Mouse (Mus musculus): ENCODE data around the gene Gpatch8.
A peak's percentile ranks its signal among the peaks of the same experiment; 100 is the strongest.
"Not testable (repeated sequence)": the region's sequence is repeated elsewhere in the genome, so short reads cannot be mapped to it uniquely, and the experiment has no call there.

Gene Gpatch8

GRCm38 (mm10) chr11:102572866-102573663 is 16.9 kb upstream of the Gpatch8 start:
- peak; percentile 80 to 90 for DNase-seq (ENCODE audit: low spot score in 2 of 2)

GRCm38 (mm10) chr11:102568756-102569377 is 12.7 kb upstream of the Gpatch8 start:
- DNase-seq (ENCODE audit: low spot score in 2 of 2) = no peak

- peak in 1 of 2 experiments; percentile 36 for DNase-seq (ENCODE audit: low spot score in 2 of 2)
Observed at GRCm38 (mm10) chr11:102568191-102568590, 12.0 kb upstream of the Gpatch8 start.

- no peak for DNase-seq (ENCODE audit: low spot score in 2 of 2)
Observed at GRCm38 (mm10) chr11:102567723-102568122, 11.5 kb upstream of the Gpatch8 start.

DNA sequence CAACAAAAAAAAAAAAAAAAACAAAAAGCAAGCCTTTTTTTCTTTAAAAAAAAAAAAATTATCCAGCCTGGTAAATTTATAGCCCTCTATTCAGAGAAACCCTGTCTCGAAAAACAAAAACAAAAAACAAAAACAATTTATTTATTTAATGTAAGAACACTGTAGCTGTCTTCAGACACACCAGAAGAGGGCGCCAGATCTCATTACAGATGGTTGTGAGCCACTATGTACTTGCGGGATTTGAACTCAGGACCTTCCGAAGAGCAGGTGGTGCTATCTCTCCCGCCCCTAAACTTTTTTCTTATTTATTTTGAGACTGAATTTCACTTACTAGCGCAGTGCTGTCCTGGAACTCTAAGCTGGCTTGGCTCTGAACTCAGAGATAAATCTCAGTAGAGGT is 11.0 kb upstream of the Gpatch8 start:
- DNase-seq (ENCODE audit: low spot score in 2 of 2) = no peak

DNA sequence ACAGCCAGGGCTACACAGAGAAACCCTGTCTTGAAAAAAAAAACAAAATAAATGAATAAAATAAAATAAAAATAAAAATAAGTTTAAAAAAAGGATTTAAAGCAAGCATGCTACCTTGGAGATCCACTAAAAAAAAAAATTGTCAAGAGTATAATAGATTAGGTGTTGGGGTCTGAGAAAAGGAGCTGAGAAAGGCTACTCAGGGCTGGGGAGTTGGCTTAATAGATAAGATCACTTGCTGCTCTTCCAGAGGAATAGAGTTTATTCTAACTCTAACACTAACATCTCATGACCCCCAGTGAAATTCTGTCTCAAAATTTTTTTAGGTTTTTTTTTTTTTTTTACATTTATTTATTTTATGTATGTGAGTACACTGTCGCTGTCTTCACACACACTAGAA is 10.1 kb upstream of the Gpatch8 start:
- no peak for DNase-seq (ENCODE audit: low spot score in 2 of 2)

- DNase-seq (ENCODE audit: low spot score in 2 of 2) = no peak
Observed at GRCm38 (mm10) chr11:102565741-102566140, 9.5 kb upstream of the Gpatch8 start.

DNA sequence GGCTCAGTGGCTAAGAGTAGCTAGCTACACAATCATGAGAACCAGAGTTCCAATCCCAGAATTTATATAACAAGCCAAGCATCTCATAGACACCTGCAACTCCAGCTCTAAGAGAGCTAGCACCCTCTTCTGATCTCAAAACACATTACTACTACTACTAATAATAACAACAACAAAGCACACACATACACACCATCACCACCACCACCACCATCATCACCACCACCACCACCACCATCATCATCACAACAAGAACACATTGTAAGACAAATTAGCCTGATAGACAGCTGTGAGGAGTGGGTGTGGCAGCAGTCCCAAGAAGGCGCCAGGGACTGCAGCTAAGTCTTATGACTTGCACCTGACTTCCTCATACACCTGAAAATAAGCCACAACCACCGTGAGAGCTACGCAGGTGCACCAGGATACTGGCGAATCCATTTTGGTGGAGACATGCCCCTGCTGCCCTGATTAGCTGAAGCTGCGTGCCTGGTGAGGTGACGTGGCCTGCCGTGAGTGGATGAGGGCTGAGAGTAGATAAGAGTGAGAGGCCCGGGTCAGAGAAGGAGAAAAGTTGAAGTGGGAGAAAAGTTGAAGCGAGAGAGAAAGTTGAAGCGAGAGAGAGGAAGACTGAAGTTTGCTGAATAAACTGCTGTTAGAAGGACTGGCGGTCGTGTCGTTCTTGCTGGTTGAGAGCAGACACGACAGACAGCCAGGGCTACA is 8.9 kb upstream of the Gpatch8 start:
- DNase-seq (ENCODE audit: low spot score in 2 of 2) = not testable (repeated sequence)

- DNase-seq (ENCODE audit: low spot score in 2 of 2) = no peak
Observed at GRCm38 (mm10) chr11:102558704-102559103, 2.5 kb upstream of the Gpatch8 start.

- DNase-seq (ENCODE audit: low spot score in 2 of 2) = no peak
Observed at GRCm38 (mm10) chr11:102557386-102557785, 1.2 kb upstream of the Gpatch8 start.

DNA sequence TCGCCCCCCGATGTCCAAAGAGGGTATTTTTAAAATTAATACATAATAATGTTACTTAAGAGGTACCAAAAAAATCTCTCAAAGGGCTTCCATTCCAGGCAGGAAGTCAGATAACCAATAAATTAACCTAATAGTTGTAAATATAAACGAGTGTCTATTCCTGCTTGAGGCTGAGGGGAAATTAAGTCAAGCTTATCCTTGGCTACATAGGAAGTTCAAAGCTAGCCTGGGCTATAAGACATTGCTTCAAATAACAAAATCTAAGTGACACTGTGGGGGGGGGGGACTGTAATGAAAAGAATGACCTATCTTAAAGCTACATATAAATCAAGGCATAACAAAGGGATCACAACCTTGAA is 503 bp upstream of the Gpatch8 start:
- DNase-seq (ENCODE audit: low spot score in 2 of 2) = no peak

DNA sequence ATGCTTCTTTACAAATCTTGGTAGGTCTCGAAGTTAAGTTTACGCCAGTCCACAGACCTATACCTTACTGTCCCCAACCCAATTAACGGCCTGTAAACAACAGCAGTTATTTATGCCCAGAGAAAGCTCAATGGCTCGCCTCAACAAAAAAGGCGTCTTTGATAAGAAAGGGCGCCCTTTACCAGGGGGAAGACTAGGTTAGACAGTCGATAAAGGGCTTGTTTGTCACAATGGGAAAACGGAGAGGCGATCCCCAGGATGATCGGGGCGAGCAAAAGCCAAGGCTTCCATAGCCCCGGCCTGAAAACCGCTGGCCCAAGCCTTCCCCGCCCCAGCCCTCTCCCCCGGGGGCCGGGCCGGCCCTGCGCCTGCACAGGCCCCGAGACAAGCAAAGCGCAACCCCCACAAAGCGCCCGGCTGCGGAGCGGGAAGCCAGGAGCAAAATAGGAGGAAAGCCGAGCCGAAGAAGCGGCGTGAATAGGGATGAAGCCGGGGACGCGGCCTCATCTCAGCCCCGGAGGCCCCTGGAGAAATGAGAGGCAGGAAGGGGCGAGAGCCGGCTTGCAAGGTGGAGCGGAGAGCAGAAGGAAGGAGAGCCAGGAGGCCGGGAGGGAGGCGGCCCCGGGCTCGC is 677 bp downstream of the Gpatch8 start:
- no peak for DNase-seq (ENCODE audit: low spot score in 2 of 2)

DNA sequence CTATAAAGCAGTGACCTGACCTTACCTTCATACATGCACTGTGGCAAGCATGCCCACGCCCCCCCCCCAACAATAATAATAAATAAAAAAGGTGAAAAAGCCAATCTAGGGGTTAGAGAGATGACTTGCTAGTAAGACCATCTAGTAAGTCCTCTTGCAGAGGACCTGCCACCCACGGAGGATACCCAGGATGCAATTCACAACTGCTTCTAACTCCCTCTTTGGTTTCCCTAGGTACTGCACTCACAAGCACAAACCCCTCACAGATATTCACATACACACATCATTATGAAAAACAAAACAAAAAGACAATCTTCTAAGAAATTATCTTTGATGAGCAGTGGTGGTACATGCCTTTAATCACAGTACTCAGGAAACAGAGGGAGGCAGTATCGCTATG is 4.1 kb downstream of the Gpatch8 start:
- DNase-seq (ENCODE audit: low spot score in 2 of 2) = no peak

- no peak for DNase-seq (ENCODE audit: low spot score in 2 of 2)
Observed at GRCm38 (mm10) chr11:102551176-102551575, 5.0 kb downstream of the Gpatch8 start.

DNA sequence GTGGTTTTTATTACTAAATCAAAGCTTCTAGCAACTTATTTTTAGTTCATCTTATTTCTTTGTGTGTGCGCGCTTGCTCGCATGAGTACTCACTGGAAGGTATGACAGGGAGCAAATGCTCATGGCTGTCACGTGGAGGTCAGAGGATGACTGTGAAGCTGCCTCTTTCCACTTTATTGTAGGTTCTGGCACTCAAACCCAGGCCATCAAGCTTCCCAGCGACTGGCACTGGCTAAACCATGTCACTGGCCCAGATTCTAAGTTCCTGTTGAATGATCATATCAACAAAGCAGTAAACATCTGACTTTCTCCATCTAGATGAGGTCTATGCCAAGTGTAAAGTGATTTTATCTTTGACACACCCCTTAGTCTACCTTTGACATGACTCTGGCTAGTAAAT is 14.7 kb downstream of the Gpatch8 start:
- no peak for DNase-seq (ENCODE audit: low spot score in 2 of 2)

DNA sequence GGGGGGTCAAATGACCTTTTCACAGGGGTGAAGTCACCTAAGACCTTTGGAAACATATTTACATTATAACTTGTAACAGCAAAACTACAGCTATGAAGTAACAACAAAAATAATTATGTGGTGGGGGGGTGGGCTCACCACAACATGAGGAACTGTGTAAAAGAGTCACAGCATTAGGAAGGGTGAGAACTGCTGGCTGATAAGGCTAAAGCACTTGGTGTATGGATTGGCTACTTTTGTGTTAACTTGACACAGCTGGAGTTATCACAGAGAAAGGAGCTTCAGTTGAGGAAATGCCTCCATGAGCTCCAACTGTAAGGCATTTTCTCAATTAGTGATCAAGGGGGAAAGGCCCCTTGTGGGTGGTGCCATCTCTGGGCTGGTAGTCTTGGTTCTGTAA is 15.9 kb downstream of the Gpatch8 start:
- not testable (repeated sequence) for DNase-seq (ENCODE audit: low spot score in 2 of 2)

DNA sequence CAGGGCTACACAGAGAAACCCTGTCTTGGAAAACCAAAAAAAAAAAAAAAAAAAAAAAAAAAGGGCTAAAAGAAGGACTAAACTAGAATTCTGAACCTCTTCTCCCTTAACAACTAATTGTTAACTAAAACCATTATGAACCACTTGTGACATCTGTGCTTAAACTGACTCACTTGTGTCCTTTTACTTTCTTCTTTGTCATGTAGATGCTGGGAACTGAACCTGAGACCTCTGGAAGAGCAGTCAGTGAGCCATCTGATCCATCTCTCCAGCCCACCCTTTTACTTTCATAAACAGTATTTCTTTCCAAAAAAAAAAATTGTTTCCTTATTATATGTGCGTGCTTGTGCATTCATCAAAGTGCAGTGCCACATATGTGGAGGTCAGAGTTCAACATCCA is 16.5 kb downstream of the Gpatch8 start:
- no peak for DNase-seq (ENCODE audit: low spot score in 2 of 2)

- no peak for DNase-seq (ENCODE audit: low spot score in 2 of 2)
Observed at GRCm38 (mm10) chr11:102536210-102536609, 20.0 kb downstream of the Gpatch8 start.

DNA sequence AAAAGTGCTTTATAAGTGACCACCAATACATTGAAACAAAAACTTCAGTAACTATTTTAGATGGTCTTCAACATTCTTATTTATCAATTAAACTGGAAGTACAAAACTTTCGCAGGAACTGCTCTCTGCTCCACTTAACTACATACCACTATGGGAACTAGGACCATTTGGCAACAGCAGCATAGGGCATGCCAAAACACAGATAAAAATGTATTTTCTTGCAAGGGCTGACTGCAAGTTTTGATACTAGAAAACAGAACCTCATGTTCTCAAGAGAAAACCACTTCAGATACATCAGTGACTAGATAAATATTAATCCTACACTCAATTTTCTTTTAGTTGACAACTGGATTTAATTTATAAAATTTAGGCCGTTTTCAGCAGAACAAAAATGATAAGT is 22.1 kb downstream of the Gpatch8 start:
- no peak for DNase-seq (ENCODE audit: low spot score in 2 of 2)

DNA sequence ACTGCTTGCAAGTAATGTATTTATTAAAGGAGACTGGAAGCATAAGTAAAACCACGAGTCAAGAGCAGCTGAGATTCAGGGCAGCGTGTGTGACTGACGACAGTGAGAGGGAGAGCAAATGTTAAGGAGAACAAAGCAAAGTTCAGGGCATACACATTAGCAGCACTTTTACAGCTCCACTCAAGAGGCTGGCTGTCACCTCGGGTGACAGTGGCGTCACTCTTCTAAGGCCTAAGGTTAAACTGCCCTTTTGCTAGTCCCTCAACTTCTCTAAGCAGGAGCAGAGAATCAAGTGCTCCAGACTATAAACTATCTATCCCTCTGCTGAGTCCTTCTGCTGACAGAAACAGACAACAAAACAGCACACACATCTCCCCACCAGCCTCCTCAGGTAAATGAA is 24.8 kb downstream of the Gpatch8 start:
- no peak for DNase-seq (ENCODE audit: low spot score in 2 of 2)

- no peak for DNase-seq (ENCODE audit: low spot score in 2 of 2)
Observed at GRCm38 (mm10) chr11:102514793-102515424, 41.3 kb downstream of the Gpatch8 start.

DNA sequence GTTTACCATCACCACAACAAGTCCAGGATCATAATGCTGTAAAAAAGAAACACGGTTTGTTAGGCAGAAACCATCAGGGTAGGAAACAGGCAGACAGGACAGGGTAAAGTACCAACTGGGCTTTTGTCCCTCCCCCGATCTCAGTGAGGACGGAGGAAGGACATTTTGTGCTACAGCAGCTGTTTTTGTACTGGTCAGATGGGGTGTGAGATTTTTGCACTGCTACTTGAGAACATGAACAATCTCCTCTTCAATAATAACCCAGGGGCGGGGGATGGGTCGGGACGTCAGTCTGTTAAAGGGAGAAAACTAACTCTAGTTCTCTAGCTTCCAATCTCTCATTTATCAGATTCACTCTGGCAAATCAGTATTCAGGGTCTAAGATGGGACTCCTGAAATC is 46.0 kb downstream of the Gpatch8 start:
- DNase-seq (ENCODE audit: low spot score in 2 of 2) = no peak

Data from spleen, postnatal 10 days (tissue).